Mouse (Mus musculus) G1E (cell line): Measurements from ENCODE around the gene Epas1. TPM values are rescaled to one million over a fixed set of nuclear protein-coding genes. Genes with fewer than 3 reads are reported as not detected.

Experiments used
- ATAC-seq: 2 replicates; pipeline ENCODE4 v1.8.0; 2016; ENCODE audit warnings: mild to moderate bottlenecking; ENCODE audit not compliant: insufficient number of reproducible peaks, poor library complexity, low FRiP score, severe bottlenecking; ENCODE audit errors: extremely low read depth
- DNase-seq: peaks from one replicate; pipeline ENCODE4 v3.0.0; 2012; ENCODE audit warnings: low spot score
- H3K27me3 ChIP-seq: 2 replicates; pipeline ENCODE4 v1.6.1; 2012; ENCODE audit warnings: mild to moderate bottlenecking, low read length, inconsistent platforms; ENCODE audit not compliant: insufficient read depth
- H3K36me3 ChIP-seq: replicated peaks from 2 replicates; pipeline ENCODE3; 2012; ENCODE audit warnings: mild to moderate bottlenecking, inconsistent platforms
- H3K4me1 ChIP-seq: 2 replicates; pipeline ENCODE4 v1.6.1; 2012; ENCODE audit warnings: low read depth, low read length, inconsistent platforms, mixed read lengths; ENCODE audit not compliant: insufficient read depth
- H3K4me3 ChIP-seq: 2 replicates; pipeline ENCODE4 v1.5.1; 2012; ENCODE audit warnings: low read depth, mild to moderate bottlenecking, inconsistent platforms, low read length, moderate library complexity, mixed read lengths
- H3K9me3 ChIP-seq: replicated peaks from 2 replicates; pipeline ENCODE4 v1.6.1; 2012; ENCODE audit warnings: inconsistent platforms
- CTCF ChIP-seq: IDR thresholded peaks from 2 replicates; pipeline ENCODE4 v1.5.1; 2012; ENCODE audit warnings: low read depth, low read length, inconsistent platforms, mixed read lengths
- GATA1 ChIP-seq: IDR thresholded peaks from 2 replicates; pipeline ENCODE4 v1.6.1; 2012; ENCODE audit warnings: borderline replicate concordance, low read length, inconsistent platforms, mixed read lengths
- GATA2 ChIP-seq: IDR thresholded peaks from 2 replicates; pipeline ENCODE4 v1.6.1; 2012; ENCODE audit warnings: low read depth, low read length, inconsistent platforms, borderline replicate concordance
- POLR2AphosphoS5 ChIP-seq: IDR thresholded peaks from 2 replicates; pipeline ENCODE4 v1.6.1; 2012; ENCODE audit warnings: low read depth, low read length, inconsistent platforms; ENCODE audit not compliant: insufficient replicate concordance
- TAL1 ChIP-seq: conservative IDR thresholded peaks from 2 replicates; pipeline ENCODE4 v1.6.1; 2012; ENCODE audit warnings: low read depth, low read length, inconsistent platforms, mixed read lengths
- polyA plus RNA-seq: library from polyadenylated mRNA; stranded (reverse); fragments of >175 nt; gene quantifications from 2 replicates; pipeline ENCODE4 v1.2.3, GENCODE M21; 2012
- total RNA-seq, 2 experiments: library from RNA; stranded (forward) in 1 of 2; stranded (reverse) in 1 of 2; fragments of 200-1000 nt in 1 of 2; fragments of >200 nt in 1 of 2; fragmentation: Nextera tagmentation in 1 of 2; gene quantifications; 2 replicates each; pipeline ENCODE4 v1.2.3; 2014 to 2017

Epas1 gene
- total and polyA plus RNA-seq, 3 experiments = 0.05 TPM; not detected in 2

DNA sequence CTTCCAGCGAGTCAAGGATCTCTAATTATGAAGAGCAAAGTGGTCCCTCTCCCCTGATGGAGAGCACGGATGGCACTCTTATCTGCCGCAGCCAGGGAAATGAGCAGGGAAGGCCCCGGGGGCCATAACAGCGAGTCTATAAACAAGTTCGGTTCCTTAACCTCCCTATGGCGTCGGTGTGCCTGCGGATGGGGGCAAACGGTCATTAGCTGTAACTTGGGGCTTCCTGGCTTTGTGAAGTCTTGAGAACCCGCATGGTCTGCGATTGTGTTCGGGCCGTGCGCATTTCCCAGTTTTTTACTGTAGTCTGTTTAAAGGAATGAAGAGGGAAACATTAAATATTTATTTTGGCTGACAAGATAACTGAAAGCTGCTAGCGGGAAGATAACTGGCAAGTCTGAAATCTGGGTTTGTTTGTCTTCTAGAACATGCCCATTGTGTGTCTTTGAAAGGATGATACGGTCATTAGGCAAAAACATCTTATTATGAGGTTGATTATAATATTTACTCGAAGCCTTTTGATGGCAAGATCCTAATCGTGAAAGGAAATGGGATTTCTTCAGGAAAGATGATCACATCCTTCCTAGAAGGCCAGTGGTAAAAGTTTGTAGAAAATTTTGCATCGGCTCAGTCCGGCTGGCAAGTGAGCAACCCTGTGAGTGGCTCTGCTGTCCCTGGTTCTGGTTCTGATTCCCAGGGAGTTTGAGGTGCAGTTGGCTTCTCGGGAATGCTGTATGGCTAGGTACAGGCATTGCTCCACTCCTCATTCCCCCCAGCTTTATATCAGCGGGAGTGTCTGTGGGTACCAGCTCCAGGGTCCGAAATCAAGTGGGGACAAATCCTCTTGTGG is 61.7 kb downstream of the Epas1 start:
- Histone ChIP-seq H3K4me1 (no peaks in the 10 kb centered on the region), H3K9me3 (peaks cover 32% of the 10 kb centered on the region), H3K4me3 (no peak overlapping the region), H3K36me3 (no peaks in the 10 kb centered on the region), H3K27me3 (no peaks in the 10 kb centered on the region)
- DNase-seq = no peak
- TF ChIP-seq GATA2 (no peak), TAL1 (no peak), CTCF (no peak), GATA1 (no peak), POLR2AphosphoS5 (no peak)
- ATAC-seq = no peak

DNA sequence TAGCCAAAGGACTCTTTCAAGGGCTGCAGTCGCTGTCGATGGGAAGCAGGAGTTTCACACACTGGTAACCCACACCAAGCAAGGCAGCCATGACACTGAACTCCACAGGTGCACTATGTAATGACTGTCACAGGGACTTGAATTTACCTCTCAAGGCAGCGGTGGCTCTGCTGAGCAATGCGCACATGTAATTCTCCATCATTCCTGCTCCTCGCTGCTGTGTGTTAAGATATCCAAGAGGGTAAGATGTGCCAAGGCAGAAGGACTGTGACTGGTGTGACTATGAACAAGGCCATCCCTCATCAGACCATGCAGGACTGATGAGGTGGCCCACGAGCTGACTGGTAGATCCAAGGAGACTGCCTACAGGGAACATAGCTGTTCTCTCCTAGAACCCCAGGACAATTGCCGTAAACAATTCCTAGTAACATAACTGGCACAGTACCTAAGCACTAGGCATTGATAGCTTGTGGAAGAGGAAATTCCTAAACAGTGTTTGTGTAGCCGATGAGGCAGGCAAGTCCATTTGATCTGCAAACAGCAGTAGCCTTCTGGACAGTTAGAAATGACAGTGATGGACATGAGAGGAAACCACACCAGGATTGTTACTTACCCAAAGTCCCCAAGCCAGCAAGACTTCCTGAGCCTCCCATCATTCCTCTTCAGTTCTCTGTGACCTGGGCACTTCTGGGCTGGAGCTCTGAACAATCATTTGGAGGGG is 68.7 kb downstream of the Epas1 start:
- peaks cover 49% of the 10 kb centered on the region for H3K9me3 ChIP-seq
- ATAC-seq = no peak
- H3K4me1 ChIP-seq = no peaks in the 10 kb centered on the region
- H3K36me3 ChIP-seq = no peaks in the 10 kb centered on the region
- H3K27me3 ChIP-seq = no peaks in the 10 kb centered on the region; the same call in 1 of the 2 replicates
- TF ChIP-seq TAL1 (no peak), POLR2AphosphoS5 (no peak), GATA1 (no peak), GATA2 (no peak), CTCF (no peak)
- DNase-seq = no peak
- no peak overlapping the region for H3K4me3 ChIP-seq

DNA sequence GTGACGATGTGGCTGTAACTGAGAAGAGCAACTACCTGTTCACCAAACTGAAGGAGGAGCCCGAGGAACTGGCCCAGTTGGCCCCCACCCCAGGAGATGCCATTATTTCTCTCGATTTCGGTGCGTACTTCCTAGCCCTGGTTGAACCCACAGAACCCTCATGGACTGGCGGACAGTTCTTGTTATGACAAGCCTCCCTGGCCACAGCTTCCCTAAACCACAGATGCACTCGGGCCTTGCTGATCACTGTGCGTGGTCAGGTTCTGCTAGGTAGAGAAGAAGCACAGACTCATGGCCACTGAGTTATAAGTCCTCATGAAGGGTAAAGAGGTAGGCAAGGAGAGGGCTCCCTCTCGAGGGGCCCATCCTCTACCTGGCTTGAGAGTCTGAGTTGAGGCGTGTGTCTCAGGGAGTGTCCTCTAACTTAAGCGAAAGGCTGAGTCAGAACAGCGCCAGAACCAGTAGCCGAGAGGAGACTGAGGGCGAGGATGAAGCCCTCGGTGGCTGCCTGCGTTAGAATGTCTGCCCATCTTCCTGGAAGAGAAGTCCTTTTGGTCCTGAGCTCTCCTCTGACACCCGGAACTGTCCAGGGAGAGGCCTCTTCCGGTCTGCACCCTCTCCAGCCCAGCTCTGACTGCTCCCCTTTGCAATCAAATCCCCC is 71.1 kb downstream of the Epas1 start:
- no peak overlapping the region for H3K4me3 ChIP-seq
- DNase-seq (no peak), ATAC-seq (no peak)
- TF ChIP-seq GATA1 (no peak), TAL1 (no peak), POLR2AphosphoS5 (no peak), GATA2 (no peak)
- H3K4me1 ChIP-seq = no peaks in the 10 kb centered on the region
- H3K27me3 ChIP-seq = no peaks in the 10 kb centered on the region; the same call in 1 of the 2 replicates
- H3K9me3 ChIP-seq = peaks cover 60% of the 10 kb centered on the region
- H3K36me3 ChIP-seq = no peaks in the 10 kb centered on the region

DNA sequence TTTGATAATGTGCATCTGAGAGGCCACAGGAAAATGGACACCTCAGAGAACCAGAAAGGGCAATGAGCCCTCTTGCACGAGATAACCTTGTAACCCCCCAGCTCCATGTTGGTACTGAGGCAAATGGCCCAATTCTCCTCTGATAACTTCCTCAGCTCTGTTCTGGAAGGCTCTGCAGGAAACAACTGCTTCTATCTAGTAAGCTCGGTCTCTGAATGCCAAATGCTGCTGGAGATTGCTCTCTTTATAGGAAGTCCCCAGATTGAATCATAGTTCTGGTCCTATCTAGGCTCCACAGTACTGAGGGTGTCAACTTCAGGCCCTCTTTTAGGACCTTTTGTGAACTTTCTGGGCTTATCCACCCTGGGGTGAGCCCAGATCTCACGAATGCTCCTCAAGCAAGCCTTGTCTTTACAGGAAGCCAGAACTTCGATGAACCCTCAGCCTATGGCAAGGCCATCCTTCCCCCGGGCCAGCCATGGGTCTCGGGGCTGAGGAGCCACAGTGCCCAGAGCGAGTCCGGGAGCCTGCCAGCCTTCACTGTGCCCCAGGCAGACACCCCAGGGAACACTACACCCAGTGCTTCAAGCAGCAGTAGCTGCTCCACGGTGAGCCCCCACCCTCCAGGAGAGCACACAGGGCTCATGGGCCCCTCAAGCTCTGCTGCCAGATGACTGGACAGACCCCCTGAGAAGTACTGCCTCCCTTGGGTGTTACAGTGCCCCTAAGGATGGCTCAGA is 71.8 kb downstream of the Epas1 start:
- no peaks in the 10 kb centered on the region for H3K4me1 ChIP-seq
- no peaks in the 10 kb centered on the region; the same call in 1 of the 2 replicates for H3K27me3 ChIP-seq
- TF ChIP-seq GATA2 (no peak), POLR2AphosphoS5 (no peak), GATA1 (no peak), TAL1 (no peak), CTCF (no peak)
- H3K36me3 ChIP-seq = no peaks in the 10 kb centered on the region
- ATAC-seq (no peak), DNase-seq (no peak)
- H3K9me3 ChIP-seq = peaks cover 64% of the 10 kb centered on the region
- H3K4me3 ChIP-seq = no peak overlapping the region

- ATAC-seq (no peak), DNase-seq (no peak)
- no peak overlapping the region for H3K4me3 ChIP-seq
- H3K27me3 ChIP-seq = no peaks in the 10 kb centered on the region; the same call in 1 of the 2 replicates
- no peaks in the 10 kb centered on the region for H3K4me1 ChIP-seq
- TF ChIP-seq POLR2AphosphoS5 (no peak), TAL1 (no peak), CTCF (no peak), GATA2 (no peak)
- H3K9me3 ChIP-seq = peaks cover 70% of the 10 kb centered on the region
- H3K36me3 ChIP-seq = no peaks in the 10 kb centered on the region
Measured at GRCm38 (mm10) chr17:86826376-86826775, 72.9 kb downstream of the Epas1 start.
